Mouse (Mus musculus) E14TG2a.4 (cell line): ENCODE results near the gene Gpm6b.

Source experiments
- CTCF ChIP-seq: conservative IDR thresholded peaks from 2 replicates; pipeline ENCODE4 v1.5.1; 2014; ENCODE audit warnings: low read length
- POU5F1 ChIP-seq: IDR thresholded peaks from 2 replicates; pipeline ENCODE4 v1.6.1; 2014; ENCODE audit warnings: low read length, borderline replicate concordance

- TF ChIP-seq CTCF (no peak), POU5F1 (no peak)
Measured at GRCm38 (mm10) chrX:166376681-166377328, 138.1 kb downstream of the Gpm6b start.
